Mouse (Mus musculus) erythroblast, embryonic 14.5 days (primary cell): ENCODE data around the gene Serpina10.

Source experiments
- GATA1 ChIP-seq: IDR thresholded peaks from 2 replicates; pipeline ENCODE4 v1.6.1; 2012; ENCODE audit warnings: low read length, inconsistent platforms, mixed read lengths
- TAL1 ChIP-seq: IDR thresholded peaks from 3 replicates; pipeline ENCODE4 v1.6.1; 2012; ENCODE audit warnings: low read length, inconsistent platforms, mixed read lengths

DNA sequence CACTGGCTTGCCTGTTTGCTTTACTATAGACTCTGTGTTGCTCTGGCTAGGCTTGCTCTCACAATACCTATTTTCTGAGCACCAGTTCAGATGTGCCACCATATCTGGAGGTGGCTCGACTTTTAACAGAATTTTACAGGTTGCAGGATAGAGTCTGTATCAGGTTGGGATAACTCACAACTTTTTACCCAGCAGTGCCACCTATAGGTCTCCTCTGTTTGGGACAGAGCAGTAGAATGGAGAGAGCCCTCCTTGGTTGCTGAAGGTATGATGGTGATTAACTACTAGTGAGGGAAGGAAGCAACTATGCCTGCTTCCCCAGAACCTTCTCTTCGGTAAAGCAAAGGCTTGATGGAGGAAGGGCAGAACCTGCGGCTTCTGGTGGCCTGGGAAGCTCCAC lies 64.1 kb downstream of the Serpina10 start:
- TF ChIP-seq GATA1 (no peak), TAL1 (no peak)
